Mouse (Mus musculus): Measurements from ENCODE around the gene Arl2. TPM values are rescaled to one million over a fixed set of nuclear protein-coding genes. Genes with fewer than 3 reads are reported as not detected.
A peak's percentile ranks its signal among the peaks of the same experiment; 100 is the strongest.

The Arl2 gene
- polyA plus RNA-seq, 1 experiment from 2014 or later: 71.5 TPM

DNA sequence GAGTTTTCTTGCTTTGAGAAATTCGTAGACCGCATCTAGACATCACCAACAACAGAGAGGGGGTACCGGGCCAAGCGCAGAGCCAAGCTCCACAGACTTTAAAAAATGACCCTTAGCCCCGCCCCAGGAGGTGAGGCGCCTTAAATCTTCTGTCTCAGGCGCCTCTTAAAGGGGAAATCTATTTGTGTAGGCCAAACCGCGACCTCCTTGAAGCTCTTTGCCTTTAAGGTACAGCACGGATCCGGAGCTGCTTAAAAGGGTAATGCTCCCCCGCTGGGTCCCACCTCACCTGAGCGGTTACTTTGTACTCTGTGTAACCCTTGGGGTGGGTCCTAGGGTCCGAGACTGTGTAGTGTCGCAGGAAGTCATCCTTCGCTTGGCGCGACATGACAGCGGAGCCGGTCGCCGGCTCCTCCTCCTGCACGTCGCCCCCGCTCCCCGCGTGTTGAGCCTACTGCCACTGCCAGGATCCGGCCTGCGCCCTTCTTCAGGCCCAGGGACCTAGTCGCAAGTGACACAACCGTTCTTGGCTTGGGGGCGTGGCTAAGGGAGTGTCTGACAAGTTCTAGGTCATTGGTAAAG, 13.5 kb downstream of the Arl2 start, which contains the start of gene Snx15:
Snx15 (minus strand) TSS at position 545 of the 582 bp plus-strand sequence.
- ATAC-seq: peak; percentile 91
- Histone ChIP-seq H3K27me3 (replicated peaks; ENCODE audit: control insufficient read depth, insufficient read depth, low read length) (no peaks in the 10 kb centered on the region), H3K4me3 (ENCODE audit: low read depth, low read length) (peak within 1 kb of the TSS; percentile 42), H3K4me2 (replicated peaks; ENCODE audit: low read depth) (peak within 1 kb of the TSS; percentile 69), H3K4me1 (replicated peaks; ENCODE audit: control insufficient read depth, insufficient read depth, low read length) (no peaks in the 10 kb centered on the region), H3K9ac (ENCODE audit: low read depth, low read length) (peak within 1 kb of the TSS; percentile 51; the same call in 1 of the 2 replicates), H3K27ac (ENCODE audit: low read depth, low read length) (peak within 1 kb of the TSS; percentile 94), H3K9me3 (ENCODE audit: control insufficient read depth) (no peaks in the 10 kb centered on the region), H3K36me3 (ENCODE audit: control insufficient read depth, insufficient read depth) (no peaks in the 10 kb centered on the region)
- WGBS: under 1% methylated on average over 32 of the region's 32 CpGs
- no peak for TF ChIP-seq CTCF (IDR thresholded peaks at IDR 0.05; ENCODE audit: low read depth)

DNA sequence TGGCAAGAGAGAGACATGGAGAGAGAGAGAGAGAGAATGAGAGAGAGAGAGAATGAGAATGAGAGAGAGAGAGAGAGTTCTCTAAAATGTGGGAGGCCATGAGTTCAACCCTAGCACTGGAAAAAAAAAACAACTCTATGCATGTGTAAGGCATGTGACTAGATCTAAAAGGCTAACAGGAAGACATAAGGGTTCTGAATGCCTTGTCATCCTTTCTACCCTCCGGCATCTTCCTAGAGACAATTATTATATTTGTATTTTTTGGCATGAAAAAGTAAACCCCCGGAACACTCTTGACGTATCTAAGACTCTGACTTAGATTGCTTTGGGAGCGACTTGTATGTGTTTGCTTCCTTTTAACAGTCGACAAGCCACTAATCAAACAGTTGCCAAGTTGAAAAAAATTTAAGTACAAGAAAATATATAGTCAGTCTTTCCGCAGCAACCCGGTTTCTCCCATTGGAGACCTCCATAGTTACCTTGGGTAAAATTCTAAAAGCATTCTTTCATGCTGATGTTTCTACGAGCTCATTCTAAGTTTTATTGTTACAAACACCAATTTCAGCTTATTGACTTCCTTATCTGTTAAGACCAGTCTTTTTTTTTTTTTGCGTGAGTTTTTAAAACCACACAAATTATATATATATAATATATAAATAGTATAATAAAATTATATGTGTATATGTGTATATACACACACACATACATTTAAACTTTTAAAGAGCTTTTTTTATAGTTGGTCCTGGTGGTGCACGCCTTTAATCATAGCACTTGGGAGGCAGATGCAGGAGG, 14.4 kb downstream of the Arl2 start:
- 58% methylated on average over 10 of the region's 10 CpGs for WGBS

DNA sequence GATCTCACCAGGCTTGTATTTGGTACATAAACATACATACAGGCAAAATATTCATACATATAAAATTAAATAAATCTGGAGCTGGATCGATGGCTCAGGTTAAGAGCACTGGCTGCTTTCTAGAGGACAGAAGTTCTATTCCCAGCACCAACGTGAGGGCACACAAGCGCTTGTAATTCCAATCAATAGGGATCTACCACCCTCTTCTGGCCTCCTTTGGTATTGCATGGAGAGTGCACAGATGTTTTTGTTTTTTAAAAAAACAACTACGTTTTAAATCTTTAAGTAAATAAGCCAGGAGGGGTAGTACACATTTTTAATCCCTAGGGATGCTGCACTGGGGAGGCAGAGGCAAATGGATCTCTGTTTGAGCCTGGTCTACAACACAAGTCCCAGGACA, 15.1 kb downstream of the Arl2 start:
- H3K27ac ChIP-seq (ENCODE audit: low read depth, low read length): no peak overlapping the region
- H3K4me3 ChIP-seq (ENCODE audit: low read depth, low read length): no peak overlapping the region
- H3K9me3 ChIP-seq (ENCODE audit: control insufficient read depth): no peaks in the 10 kb centered on the region
- TF ChIP-seq CTCF (IDR thresholded peaks at IDR 0.05; ENCODE audit: low read depth): peak; percentile 85
- H3K9ac ChIP-seq (ENCODE audit: low read depth, low read length): no peak overlapping the region
- WGBS: 27% methylated on average over 4 of the region's 4 CpGs
- no peaks in the 10 kb centered on the region for H3K27me3 ChIP-seq (replicated peaks; ENCODE audit: control insufficient read depth, insufficient read depth, low read length)
- H3K36me3 ChIP-seq (ENCODE audit: control insufficient read depth, insufficient read depth): no peaks in the 10 kb centered on the region
- H3K4me1 ChIP-seq (replicated peaks; ENCODE audit: control insufficient read depth, insufficient read depth, low read length): no peaks in the 10 kb centered on the region
- no peak overlapping the region for H3K4me2 ChIP-seq (replicated peaks; ENCODE audit: low read depth)
- ATAC-seq: no peak

More for the DNA sequence above, 14.4 kb downstream of the Arl2 start:
- ATAC-seq: no peak
- no peak for TF ChIP-seq CTCF (IDR thresholded peaks at IDR 0.05; ENCODE audit: low read depth)
- Histone ChIP-seq H3K9me3 (ENCODE audit: control insufficient read depth) (no peaks in the 10 kb centered on the region), H3K27ac (ENCODE audit: low read depth, low read length) (peak overlapping the region; percentile 94; the same call in 1 of the 2 replicates), H3K4me2 (replicated peaks; ENCODE audit: low read depth) (peak overlapping the region; percentile 69), H3K9ac (ENCODE audit: low read depth, low read length) (no peak overlapping the region), H3K4me1 (replicated peaks; ENCODE audit: control insufficient read depth, insufficient read depth, low read length) (no peaks in the 10 kb centered on the region), H3K4me3 (ENCODE audit: low read depth, low read length) (peak overlapping the region; percentile 42), H3K36me3 (ENCODE audit: control insufficient read depth, insufficient read depth) (no peaks in the 10 kb centered on the region), H3K27me3 (replicated peaks; ENCODE audit: control insufficient read depth, insufficient read depth, low read length) (no peaks in the 10 kb centered on the region)

DNA sequence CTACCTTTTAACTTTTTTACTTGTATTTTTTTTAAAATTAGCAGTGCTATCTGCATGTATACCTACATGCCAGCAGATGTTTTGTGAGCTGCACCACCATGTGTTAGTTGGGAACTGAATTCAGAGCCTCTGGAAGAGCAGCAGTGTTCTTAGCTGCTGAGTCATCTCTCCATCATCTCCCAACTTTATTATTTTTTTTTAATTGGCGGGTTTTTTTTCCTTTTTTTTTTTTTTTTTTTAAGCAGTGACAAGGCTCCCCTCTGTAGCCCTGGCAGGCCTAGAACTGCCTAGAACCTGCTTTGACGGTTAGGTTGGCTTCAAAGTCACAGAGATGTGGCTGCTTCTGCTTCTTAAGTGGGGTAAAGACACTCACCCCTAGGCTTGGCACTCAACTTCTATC, 16.4 kb downstream of the Arl2 start:
- no peak for TF ChIP-seq CTCF (IDR thresholded peaks at IDR 0.05; ENCODE audit: low read depth)
- Histone ChIP-seq H3K4me3 (ENCODE audit: low read depth, low read length) (no peak overlapping the region), H3K27me3 (replicated peaks; ENCODE audit: control insufficient read depth, insufficient read depth, low read length) (no peaks in the 10 kb centered on the region), H3K4me2 (replicated peaks; ENCODE audit: low read depth) (no peak overlapping the region), H3K9ac (ENCODE audit: low read depth, low read length) (no peak overlapping the region), H3K4me1 (replicated peaks; ENCODE audit: control insufficient read depth, insufficient read depth, low read length) (no peaks in the 10 kb centered on the region), H3K9me3 (ENCODE audit: control insufficient read depth) (no peaks in the 10 kb centered on the region), H3K27ac (ENCODE audit: low read depth, low read length) (no peak overlapping the region), H3K36me3 (ENCODE audit: control insufficient read depth, insufficient read depth) (no peaks in the 10 kb centered on the region)
- no peak for ATAC-seq
- 75% methylated on average over 2 of the region's 2 CpGs for WGBS

DNA sequence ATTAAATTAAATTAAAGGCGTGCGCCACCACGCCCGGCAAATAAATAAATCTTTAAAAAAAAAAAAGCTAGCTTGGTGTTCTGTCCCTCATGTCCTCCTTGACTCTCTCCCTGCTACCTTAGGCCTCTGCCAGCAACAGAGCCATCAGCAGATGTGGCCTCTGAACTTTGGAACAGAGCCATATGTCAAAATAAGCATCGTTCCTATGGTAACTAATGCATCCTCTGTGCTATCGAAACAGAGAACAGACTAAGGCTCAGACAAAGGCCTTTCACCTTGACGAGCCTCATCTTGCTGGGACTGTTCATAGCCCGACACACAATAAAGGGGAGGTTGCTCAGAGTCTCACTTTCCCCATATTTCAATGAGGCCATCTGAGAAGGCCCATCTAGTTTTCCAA, 18.0 kb downstream of the Arl2 start:
- Histone ChIP-seq H3K36me3 (ENCODE audit: control insufficient read depth, insufficient read depth) (no peaks in the 10 kb centered on the region), H3K9ac (ENCODE audit: low read depth, low read length) (no peak overlapping the region), H3K27ac (ENCODE audit: low read depth, low read length) (peak overlapping the region; percentile 29), H3K9me3 (ENCODE audit: control insufficient read depth) (no peaks in the 10 kb centered on the region), H3K4me2 (replicated peaks; ENCODE audit: low read depth) (no peak overlapping the region), H3K4me3 (ENCODE audit: low read depth, low read length) (no peak overlapping the region), H3K4me1 (replicated peaks; ENCODE audit: control insufficient read depth, insufficient read depth, low read length) (no peaks in the 10 kb centered on the region), H3K27me3 (replicated peaks; ENCODE audit: control insufficient read depth, insufficient read depth, low read length) (no peaks in the 10 kb centered on the region)
- ATAC-seq: peak; percentile 59
- TF ChIP-seq CTCF (IDR thresholded peaks at IDR 0.05; ENCODE audit: low read depth): no peak
- WGBS: 49% methylated on average over 8 of the region's 8 CpGs

DNA sequence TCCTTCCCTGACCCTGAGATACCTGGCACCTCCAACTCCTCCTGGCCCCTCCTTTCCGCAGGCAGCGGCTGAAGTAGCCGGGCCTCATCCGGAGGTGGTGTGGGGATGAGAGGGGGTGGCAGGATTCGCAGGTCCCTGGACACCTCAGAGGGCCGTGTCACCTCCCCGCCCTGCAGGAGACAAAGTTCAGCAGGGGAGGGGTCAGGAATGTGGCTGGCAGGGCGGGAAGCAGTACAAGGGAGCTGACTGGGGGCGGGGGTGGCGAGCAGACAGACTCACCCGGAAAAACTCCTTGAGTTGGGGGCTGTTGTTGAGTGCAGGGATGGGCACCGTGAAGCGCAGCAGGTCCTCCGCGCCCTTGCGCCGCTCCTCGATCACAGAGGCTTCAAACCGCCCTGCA, 19.6 kb downstream of the Arl2 start:
- H3K9me3 ChIP-seq (ENCODE audit: control insufficient read depth): no peaks in the 10 kb centered on the region
- H3K4me3 ChIP-seq (ENCODE audit: low read depth, low read length): no peak overlapping the region
- ATAC-seq: no peak
- H3K27ac ChIP-seq (ENCODE audit: low read depth, low read length): no peak overlapping the region
- WGBS: 26% methylated on average over 17 of the region's 19 CpGs
- H3K4me2 ChIP-seq (replicated peaks; ENCODE audit: low read depth): 0 out of 2 replicates have a peak overlapping the region, but pooled peaks have one; percentile 17
- H3K9ac ChIP-seq (ENCODE audit: low read depth, low read length): no peak overlapping the region
- no peaks in the 10 kb centered on the region for H3K36me3 ChIP-seq (ENCODE audit: control insufficient read depth, insufficient read depth)
- H3K27me3 ChIP-seq (replicated peaks; ENCODE audit: control insufficient read depth, insufficient read depth, low read length): no peaks in the 10 kb centered on the region
- TF ChIP-seq CTCF (IDR thresholded peaks at IDR 0.05; ENCODE audit: low read depth): no peak
- H3K4me1 ChIP-seq (replicated peaks; ENCODE audit: control insufficient read depth, insufficient read depth, low read length): no peaks in the 10 kb centered on the region; the same call in 1 of the 2 replicates
